Mouse (Mus musculus) embryonic facial prominence, embryonic 13.5 days (tissue): ENCODE measurements around the gene Utrn. TPM values are rescaled to one million over a fixed set of nuclear protein-coding genes. Genes with fewer than 3 reads are reported as not detected.
A peak's percentile ranks its signal among the peaks of the same experiment; 100 is the strongest.

Source experiments
- ATAC-seq: fragments of 200-750 bp; cut with Nextera tagmentation; 2 replicates; pipeline ENCODE4 v1.8.0; 2017; ENCODE audit warnings: low read depth; ENCODE audit not compliant: insufficient number of reproducible peaks, insufficient read depth, low FRiP score, low TSS enrichment
- H3K27ac ChIP-seq: fragments of 300-500 bp; sonication (generic); 2 replicates; pipeline ENCODE4 v1.5.1; 2015; ENCODE audit warnings: moderate library complexity, mild to moderate bottlenecking, inconsistent platforms
- H3K27me3 ChIP-seq: fragments of 300-500 bp; sonication (generic); 2 replicates; pipeline ENCODE4 v1.6.1; 2015; ENCODE audit warnings: mild to moderate bottlenecking, inconsistent platforms
- H3K36me3 ChIP-seq: fragments of 300-500 bp; sonication (generic); 2 replicates; pipeline ENCODE4 v1.6.1; 2015; ENCODE audit warnings: mild to moderate bottlenecking, inconsistent platforms
- H3K4me1 ChIP-seq: fragments of 300-500 bp; sonication (generic); 2 replicates; pipeline ENCODE4 v1.6.1; 2015; ENCODE audit warnings: inconsistent platforms
- H3K4me2 ChIP-seq: fragments of 300-500 bp; sonication (generic); 2 replicates; pipeline ENCODE4 v1.6.1; 2015; ENCODE audit warnings: moderate library complexity, mild to moderate bottlenecking, inconsistent platforms
- H3K4me3 ChIP-seq: fragments of 300-500 bp; sonication (generic); 2 replicates; pipeline ENCODE4 v1.5.1; 2015; ENCODE audit warnings: mild to moderate bottlenecking, inconsistent platforms
- H3K9ac ChIP-seq: fragments of 300-500 bp; sonication (generic); 2 replicates; pipeline ENCODE4 v1.6.1; 2015; ENCODE audit warnings: mild to moderate bottlenecking, inconsistent platforms
- H3K9me3 ChIP-seq: fragments of 300-500 bp; sonication (generic); 2 replicates; pipeline ENCODE4 v1.6.1; 2016; ENCODE audit warnings: inconsistent platforms
- WGBS: fragments of 180-500 bp; shearing (Covaris S2); methylation state at CpG from one replicate; pipeline ENCODE4 v1.1.7; 2015; ENCODE audit warnings: mixed read lengths; 5-methylcytosine and 5-hydroxymethylcytosine counted together
- polyA plus RNA-seq: library from polyadenylated mRNA; unstranded; fragments of >200 nt; fragmentation: Nextera tagmentation; extraction: Ambion mirVana; gene quantifications from 2 replicates; pipeline ENCODE4 v1.2.1, GENCODE M21; 2015

Utrn gene
- polyA plus RNA-seq, 1 experiment from 2014 or later: 101 TPM

- H3K9me3 ChIP-seq: no peaks in the 10 kb centered on the region
- H3K4me2 ChIP-seq: no peak overlapping the region
- no peak for ATAC-seq
- H3K27ac ChIP-seq: no peak overlapping the region
- no peak overlapping the region for H3K9ac ChIP-seq
- no peak overlapping the region for H3K4me3 ChIP-seq
- WGBS: 83% methylated on average over 5 of the region's 5 CpGs
- 0 out of 2 replicates have a peak, but pooled peaks cover 3% of the 10 kb centered on the region for H3K4me1 ChIP-seq
- peaks cover 14% of the 10 kb centered on the region for H3K36me3 ChIP-seq
- H3K27me3 ChIP-seq: no peaks in the 10 kb centered on the region
Observed at GRCm38 (mm10) chr10:12500489-12500888, 368.7 kb downstream of the Utrn start.

DNA sequence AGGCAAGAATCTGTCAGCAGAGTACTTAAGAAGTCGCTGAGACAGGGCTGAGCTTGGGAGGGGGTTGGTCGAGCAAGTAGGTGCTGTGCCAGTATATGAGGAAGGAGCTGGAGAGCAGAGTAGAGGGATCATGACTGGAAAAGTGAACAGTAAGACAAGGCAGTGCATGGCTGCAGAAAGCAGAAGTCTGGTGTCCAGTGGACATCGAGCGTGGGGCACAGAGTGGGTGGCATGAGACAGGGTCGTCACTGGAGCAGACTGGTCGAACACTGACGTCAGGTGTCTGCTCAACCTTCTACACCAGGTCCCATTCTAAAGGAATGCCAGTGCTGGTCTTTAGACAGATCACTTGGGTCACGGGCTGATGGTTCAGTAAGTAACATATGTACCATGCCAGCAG, 371.6 kb downstream of the Utrn start:
- Histone ChIP-seq H3K9me3 (no peaks in the 10 kb centered on the region), H3K4me1 (0 out of 2 replicates have a peak, but pooled peaks cover 3% of the 10 kb centered on the region), H3K9ac (no peak overlapping the region), H3K36me3 (peaks cover 14% of the 10 kb centered on the region), H3K27ac (no peak overlapping the region), H3K27me3 (no peaks in the 10 kb centered on the region), H3K4me2 (no peak overlapping the region), H3K4me3 (no peak overlapping the region)
- no peak for ATAC-seq
- WGBS: 92% methylated on average over 8 of the region's 8 CpGs

- H3K4me1 ChIP-seq: peaks cover 3% of the 10 kb centered on the region; the same call in 1 of the 2 replicates
- H3K27me3 ChIP-seq: no peaks in the 10 kb centered on the region
- no peaks in the 10 kb centered on the region for H3K9me3 ChIP-seq
- WGBS: 60% methylated on average over 4 of the region's 4 CpGs
- ATAC-seq: no peak
- no peak overlapping the region for H3K27ac ChIP-seq
- 0 out of 2 replicates have a peak, but pooled peaks cover 3% of the 10 kb centered on the region for H3K36me3 ChIP-seq
- no peak overlapping the region for H3K9ac ChIP-seq
- H3K4me3 ChIP-seq: no peak overlapping the region
- H3K4me2 ChIP-seq: no peak overlapping the region
Observed at GRCm38 (mm10) chr10:12489551-12490177, 379.5 kb downstream of the Utrn start.

DNA sequence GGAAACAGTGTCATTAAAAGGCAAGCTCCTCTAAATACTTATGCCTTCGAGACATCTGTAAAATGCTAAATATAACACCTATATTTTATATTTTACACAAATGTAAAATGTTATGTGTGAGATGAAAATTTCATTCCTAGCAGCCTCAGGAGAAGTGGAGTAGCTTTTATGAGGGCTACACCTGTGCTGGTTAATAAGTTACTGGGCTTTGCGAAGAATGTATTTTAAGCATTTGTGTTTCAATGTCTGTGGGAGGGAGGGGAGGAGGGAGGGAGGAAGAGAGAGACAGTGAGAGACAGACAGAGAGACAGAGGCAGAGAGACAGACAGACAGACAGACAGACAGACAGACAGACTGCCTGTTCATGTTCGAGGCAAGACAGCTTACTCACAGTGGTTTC, 380.6 kb downstream of the Utrn start:
- Histone ChIP-seq H3K4me1 (peaks cover 3% of the 10 kb centered on the region; the same call in 1 of the 2 replicates), H3K9me3 (no peaks in the 10 kb centered on the region), H3K27ac (no peak overlapping the region), H3K4me3 (no peak overlapping the region), H3K9ac (no peak overlapping the region), H3K4me2 (no peak overlapping the region), H3K27me3 (no peaks in the 10 kb centered on the region), H3K36me3 (0 out of 2 replicates have a peak, but pooled peaks cover 3% of the 10 kb centered on the region)
- no peak for ATAC-seq
- WGBS: 78% methylated on average over 3 of the region's 3 CpGs

DNA sequence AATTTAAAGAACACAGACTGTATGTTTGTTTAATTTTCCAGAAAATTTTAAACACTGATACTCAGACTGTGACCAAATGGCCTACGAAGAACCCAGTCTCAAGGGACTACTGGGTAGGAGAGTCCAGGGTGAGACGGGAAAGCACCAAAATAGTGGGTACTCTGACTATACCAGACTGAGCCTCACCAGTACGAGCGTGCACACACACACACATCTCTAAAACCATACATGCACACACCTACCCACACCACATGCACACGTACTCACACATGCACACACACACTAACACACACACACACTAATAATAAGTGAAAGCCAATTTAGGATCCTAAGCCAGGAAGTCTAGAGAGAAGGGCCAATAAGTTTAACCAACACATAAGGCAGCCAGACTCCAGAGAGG, 381.0 kb downstream of the Utrn start:
- Histone ChIP-seq H3K9ac (no peak overlapping the region), H3K4me3 (no peak overlapping the region), H3K27me3 (no peaks in the 10 kb centered on the region), H3K4me1 (peaks cover 3% of the 10 kb centered on the region; the same call in 1 of the 2 replicates), H3K27ac (no peak overlapping the region), H3K4me2 (no peak overlapping the region), H3K36me3 (0 out of 2 replicates have a peak, but pooled peaks cover 3% of the 10 kb centered on the region), H3K9me3 (no peaks in the 10 kb centered on the region)
- ATAC-seq: no peak
- WGBS: 90% methylated on average over 5 of the region's 5 CpGs

GRCm38 (mm10) chr10:12483494-12483893, 385.7 kb downstream of the Utrn start:
- Histone ChIP-seq H3K4me3 (no peak overlapping the region), H3K27me3 (no peaks in the 10 kb centered on the region), H3K27ac (no peak overlapping the region), H3K4me1 (peaks cover 3% of the 10 kb centered on the region; the same call in 1 of the 2 replicates), H3K9ac (no peak overlapping the region), H3K36me3 (peaks cover 19% of the 10 kb centered on the region; the same call in 1 of the 2 replicates), H3K4me2 (no peak overlapping the region), H3K9me3 (no peaks in the 10 kb centered on the region)
- no peak for ATAC-seq
- 67% methylated on average over 1 of the region's 1 CpGs for WGBS

DNA sequence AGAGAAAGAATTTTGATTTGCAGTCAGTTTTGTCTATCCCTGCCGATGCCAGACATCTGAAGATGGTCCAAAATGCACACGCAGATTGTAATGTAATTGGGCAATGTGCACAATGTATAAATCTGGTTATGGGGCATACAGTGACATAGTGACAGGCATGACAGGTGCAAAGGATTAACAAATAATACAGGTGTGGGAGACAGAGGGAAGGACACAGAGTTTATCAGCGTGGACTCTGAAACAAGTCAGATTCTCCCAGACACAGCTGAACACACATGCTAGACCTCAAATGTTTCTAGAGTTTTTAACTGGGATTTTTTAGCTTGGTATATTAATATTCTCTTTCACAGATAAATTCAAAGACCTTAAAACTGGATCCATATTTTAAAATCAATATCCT, 386.2 kb downstream of the Utrn start:
- no peaks in the 10 kb centered on the region for H3K9me3 ChIP-seq
- H3K36me3 ChIP-seq: peaks cover 19% of the 10 kb centered on the region; the same call in 1 of the 2 replicates
- H3K4me3 ChIP-seq: no peak overlapping the region
- no peak overlapping the region for H3K9ac ChIP-seq
- H3K27ac ChIP-seq: no peak overlapping the region
- no peaks in the 10 kb centered on the region for H3K27me3 ChIP-seq
- H3K4me1 ChIP-seq: peaks cover 3% of the 10 kb centered on the region; the same call in 1 of the 2 replicates
- H3K4me2 ChIP-seq: no peak overlapping the region
- no peak for ATAC-seq
- 84% methylated on average over 3 of the region's 3 CpGs for WGBS

GRCm38 (mm10) chr10:12474850-12475621, 394.1 kb downstream of the Utrn start:
- WGBS: 43% methylated on average over 14 of the region's 14 CpGs
- Histone ChIP-seq H3K9ac (no peak overlapping the region), H3K4me1 (peaks cover 5% of the 10 kb centered on the region), H3K27me3 (no peaks in the 10 kb centered on the region), H3K4me3 (no peak overlapping the region), H3K9me3 (no peaks in the 10 kb centered on the region), H3K4me2 (no peak overlapping the region), H3K36me3 (no peaks in the 10 kb centered on the region), H3K27ac (no peak overlapping the region)
- ATAC-seq: 0 out of 2 replicates have a peak, but pooled peaks have one; percentile 67

DNA sequence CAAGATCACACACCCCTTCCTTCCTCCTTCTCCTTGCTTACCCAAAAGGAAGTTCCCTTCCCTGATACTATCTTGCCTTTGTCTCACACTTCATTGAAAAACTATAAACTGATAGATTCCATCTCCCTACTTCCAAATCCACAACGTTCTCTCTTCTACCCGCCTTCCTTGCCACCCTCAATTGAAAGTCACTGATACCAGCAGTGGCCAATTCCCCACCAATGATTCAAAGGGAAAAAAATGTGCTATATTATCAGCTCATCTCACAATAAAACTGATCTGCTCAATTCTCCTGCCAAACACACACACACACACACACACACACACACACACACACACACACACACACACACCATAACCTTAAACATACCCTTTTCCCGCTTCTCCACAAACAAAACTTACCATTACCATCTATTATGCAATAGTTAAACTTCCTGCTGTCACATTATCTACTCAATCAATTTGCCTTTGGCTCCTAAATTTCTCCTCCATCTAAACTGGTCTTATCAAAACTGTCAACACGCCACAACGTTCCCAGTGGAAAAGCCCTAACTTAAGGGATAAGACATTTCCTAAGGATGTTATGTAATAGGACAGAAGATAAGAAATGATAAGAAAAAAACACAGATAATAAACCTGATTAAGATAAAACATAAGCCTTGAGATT, 399.6 kb downstream of the Utrn start:
- Histone ChIP-seq H3K4me3 (no peak overlapping the region), H3K9ac (no peak overlapping the region), H3K36me3 (peaks cover 4% of the 10 kb centered on the region), H3K27me3 (no peaks in the 10 kb centered on the region), H3K27ac (peak overlapping the region; percentile 23; the same call in 1 of the 2 replicates), H3K4me2 (no peak overlapping the region), H3K4me1 (peaks cover 16% of the 10 kb centered on the region), H3K9me3 (no peaks in the 10 kb centered on the region)
- WGBS: 51% methylated on average over 5 of the region's 5 CpGs
- ATAC-seq: no peak

- Histone ChIP-seq H3K4me2 (no peak overlapping the region), H3K27ac (peak overlapping the region; percentile 8; the same call in 1 of the 2 replicates), H3K4me1 (peaks cover 16% of the 10 kb centered on the region), H3K4me3 (no peak overlapping the region), H3K9ac (no peak overlapping the region), H3K36me3 (peaks cover 14% of the 10 kb centered on the region), H3K27me3 (no peaks in the 10 kb centered on the region), H3K9me3 (no peaks in the 10 kb centered on the region)
- no peak; the same call in 1 of the 2 replicates for ATAC-seq
- 17% methylated on average over 2 of the region's 2 CpGs for WGBS
Observed at GRCm38 (mm10) chr10:12467544-12467943, 401.6 kb downstream of the Utrn start.

DNA sequence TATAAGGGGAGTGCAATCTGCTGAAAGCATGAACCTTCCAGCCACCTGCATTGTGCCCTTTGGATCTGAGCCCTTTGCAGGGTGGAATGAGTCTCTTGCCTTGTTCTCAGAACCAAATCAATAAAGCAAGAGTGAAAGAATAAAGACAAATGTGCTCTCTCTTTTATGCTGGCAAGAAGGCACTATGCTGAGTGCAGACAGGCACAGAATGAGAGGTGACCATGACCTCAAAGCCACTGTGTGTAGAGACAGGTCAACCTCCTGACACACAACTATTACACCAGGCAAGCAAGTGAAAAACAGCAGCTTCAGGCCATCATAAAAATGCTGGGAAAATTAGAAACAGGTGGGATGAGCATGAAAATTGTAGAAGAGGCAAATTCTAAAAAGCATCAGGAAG, 408.2 kb downstream of the Utrn start:
- Histone ChIP-seq H3K4me2 (no peak overlapping the region), H3K4me1 (no peaks in the 10 kb centered on the region), H3K4me3 (no peak overlapping the region), H3K27ac (no peak overlapping the region), H3K36me3 (peaks cover 23% of the 10 kb centered on the region), H3K9ac (no peak overlapping the region), H3K27me3 (no peaks in the 10 kb centered on the region), H3K9me3 (no peaks in the 10 kb centered on the region)
- no peak for ATAC-seq
